Comparison of ENCODE assay signal across 29 mouse cellular contexts in genomic region chr2:67460857-67461256, GRCm38 (mm10). TPM values are rescaled to one million over a fixed set of nuclear protein-coding genes. Genes with fewer than 3 reads are reported as not detected.
DNase-seq lines count a peak whose midpoint lies in the region; ATAC-seq and TF ChIP-seq lines count a peak whose summit lies in the region.
"Had no signal": no experiment of that assay in that cellular context is flagged by ENCODE, and none has a peak within 500 bp of the region (broad histone marks: within the 10 kb centered on the region; RNA-seq: fewer than 3 reads in every experiment).

No protein-coding gene starts in this region.

- H3K27ac ChIP-seq in liver, embryonic 11.5 days (ENCODE audit: low read depth, low read length): no peak overlapping the region
- no peak overlapping the region for H3K27ac ChIP-seq in liver, embryonic 12.5 days
- H3K27ac ChIP-seq in MEL (ENCODE audit: control insufficient read depth, low read depth, low read length): no peak overlapping the region

- TF ChIP-seq RAD21 in MEL (IDR thresholded peaks at IDR 0.05; ENCODE audit: low read depth, low read length): no peak

- H3K36me3 ChIP-seq in liver, embryonic 11.5 days (ENCODE audit: control insufficient read depth, insufficient read depth, low read length): no peaks in the 10 kb centered on the region
- no peaks in the 10 kb centered on the region for H3K36me3 ChIP-seq in liver, embryonic 12.5 days
- H3K36me3 ChIP-seq in MEL (ENCODE audit: control insufficient read depth in 1 of 2, insufficient read depth in 2 of 2, low read length in 2 of 2): no peaks in the 10 kb centered on the region
- H3K36me3 ChIP-seq: G1E had no signal

- no peak overlapping the region for H3K4me2 ChIP-seq in liver, embryonic 11.5 days
- H3K4me2 ChIP-seq in liver, embryonic 12.5 days: no peak overlapping the region

- DNase-seq in liver, embryonic 11.5 days (ENCODE audit: low spot score): no peak
- peak; percentile 5 for DNase-seq in MEL (ENCODE audit: low read depth, low spot score)
- DNase-seq in MEL-GATA-1-ER (ENCODE audit: extremely low read depth, low read depth): peak; percentile 48
- peak; percentile 14 for DNase-seq in brain, embryonic 14.5 days (ENCODE audit: low read depth)
- DNase-seq in retina, postnatal 1 day: no peak
- DNase-seq in lung, postnatal 25 days (ENCODE audit: low spot score): no peak
- DNase-seq in heart, postnatal 25 days (ENCODE audit: low spot score): no peak
- DNase-seq: adrenal gland, adult 2 months; adrenal gland, adult 8-10 months; adrenal gland, postnatal 10 days; adrenal gland, postnatal 14 days; adrenal gland, postnatal 25 days; adrenal gland, postnatal 36 days; B cell, adult 2 months; cerebellum, adult 11 months; cerebellum, adult 11-12 months; cerebellum, adult 18-20 months; cerebellum, adult 2 months; cerebellum, adult 8-10 months had no signal

- H3K4me1 ChIP-seq in liver, embryonic 11.5 days (replicated peaks; ENCODE audit: control insufficient read depth, insufficient read depth, low read length): no peaks in the 10 kb centered on the region
- H3K4me1 ChIP-seq in liver, embryonic 12.5 days: no peaks in the 10 kb centered on the region
- no peaks in the 10 kb centered on the region for H3K4me1 ChIP-seq in MEL (ENCODE audit: control insufficient read depth in 1 of 2, insufficient read depth in 2 of 2, low read length in 2 of 2)

- no peaks in the 10 kb centered on the region for H3K27me3 ChIP-seq in liver, embryonic 11.5 days (replicated peaks; ENCODE audit: control insufficient read depth, insufficient read depth, low read length)
- H3K27me3 ChIP-seq in liver, embryonic 12.5 days (replicated peaks): no peaks in the 10 kb centered on the region
- H3K27me3 ChIP-seq in MEL (ENCODE audit: control insufficient read depth in 1 of 2, insufficient read depth in 2 of 2, low read length in 2 of 2): no peaks in the 10 kb centered on the region
- H3K27me3 ChIP-seq: CH12.LX had no signal

- intact Hi-C loops in heart, postnatal 25 days (cut with DNase I): no loop called here

- H3K4me3 ChIP-seq in liver, embryonic 11.5 days (ENCODE audit: low read depth, low read length): no peak overlapping the region
- no peak overlapping the region for H3K4me3 ChIP-seq in liver, embryonic 12.5 days
- H3K4me3 ChIP-seq in MEL (ENCODE audit: control insufficient read depth in 1 of 2, insufficient read depth in 1 of 2, low read depth in 2 of 2, low read length in 2 of 2): no peak overlapping the region

- no peaks in the 10 kb centered on the region for H3K9me3 ChIP-seq in liver, embryonic 11.5 days (ENCODE audit: control insufficient read depth, low read length)
- H3K9me3 ChIP-seq in liver, embryonic 12.5 days (replicated peaks): no peaks in the 10 kb centered on the region
- H3K9me3 ChIP-seq in MEL (replicated peaks; ENCODE audit: insufficient read depth, low read length): no peaks in the 10 kb centered on the region

- WGBS in liver, embryonic 11.5 days: 57% methylated on average over 3 of the region's 3 CpGs
- 46% methylated on average over 3 of the region's 3 CpGs for WGBS in liver, embryonic 12.5 days (ENCODE audit: insufficient replicate concordance)

- ATAC-seq in liver, embryonic 11.5 days (replicated peaks; ENCODE audit: low FRiP score): 0 out of 2 replicates have a peak, but pooled peaks have one; percentile 57
- ATAC-seq in liver, embryonic 12.5 days: no peak
- ATAC-seq: activated CD4-positive, CD25-positive, alpha-beta regulatory T cell, adult 4 months; CD4-positive, CD25-positive, alpha-beta regulatory T cell, adult 4 months; Patski had no signal

- peak in 1 of 2 experiments; percentile 21; a peak in 2 of 4 replicates for TF ChIP-seq EP300 in MEL (IDR thresholded peaks at IDR 0.05; ENCODE audit: low read depth in 1 of 2, low read length in 2 of 2)

- no peak for TF ChIP-seq CTCF in MEL (IDR thresholded peaks at IDR 0.05 in 2 of 3, conservative IDR thresholded peaks at IDR 0.05 in 1 of 3; ENCODE audit: control insufficient read depth in 1 of 3, insufficient read depth in 1 of 3, low read depth in 2 of 3, low read length in 3 of 3, poor library complexity in 1 of 3, severe bottlenecking in 1 of 3)
- no peak for TF ChIP-seq CTCF in brain, embryonic 14.5 days (IDR thresholded peaks at IDR 0.05; ENCODE audit: borderline replicate concordance, extremely low read depth, insufficient read depth, insufficient read length)

- no peak for TF ChIP-seq POLR2A in MEL (IDR thresholded peaks at IDR 0.05; ENCODE audit: control insufficient read depth in 1 of 2, insufficient read depth in 1 of 2, low read depth in 1 of 2, low read length in 2 of 2, poor library complexity in 1 of 2)
- no peak for TF ChIP-seq POLR2A in brain, embryonic 14.5 days (IDR thresholded peaks at IDR 0.05; ENCODE audit: borderline replicate concordance, extremely low read depth, insufficient read depth, insufficient read length, poor library complexity, severe bottlenecking)

- H3K79me2 ChIP-seq in MEL (ENCODE audit: control insufficient read depth, insufficient read depth, low read length, poor library complexity): no peaks in the 10 kb centered on the region

- no peak overlapping the region for H3K9ac ChIP-seq in liver, embryonic 11.5 days (ENCODE audit: low read depth, low read length)
- H3K9ac ChIP-seq in liver, embryonic 12.5 days: no peak overlapping the region
- no peak overlapping the region for H3K9ac ChIP-seq in MEL (ENCODE audit: control insufficient read depth, low read depth, low read length, poor library complexity, severe bottlenecking)

TF ChIP-seq in MEL, 35 proteins besides CTCF, POLR2A, EP300 and RAD21:
- no peak for TF ChIP-seq NRF1 (IDR thresholded peaks at IDR 0.05; ENCODE audit: insufficient read depth, low read depth, low read length, poor library complexity, severe bottlenecking)
- no peak for TF ChIP-seq POLR2AphosphoS5 (IDR thresholded peaks at IDR 0.05; ENCODE audit: borderline replicate concordance, low read depth, low read length)
- no peak for TF ChIP-seq GABPA (IDR thresholded peaks at IDR 0.05; ENCODE audit: low read depth, low read length)
- no peak for TF ChIP-seq KAT2A (conservative IDR thresholded peaks at IDR 0.05; ENCODE audit: low read depth, low read length)
- TF ChIP-seq RCOR1 (IDR thresholded peaks at IDR 0.05; ENCODE audit: low read depth, low read length): no peak
- TF ChIP-seq MAX (IDR thresholded peaks at IDR 0.05; ENCODE audit: low read length): no peak
- TF ChIP-seq ZMIZ1 (IDR thresholded peaks at IDR 0.05; ENCODE audit: low read depth, low read length): no peak
- TF ChIP-seq MAZ (IDR thresholded peaks at IDR 0.05; ENCODE audit: low read depth, low read length): no peak
- TF ChIP-seq TCF12 (IDR thresholded peaks at IDR 0.05; ENCODE audit: low read depth, low read length): peak; percentile 79

RNA-seq across cellular contexts. Expression of gene Xirp2, which starts 15.1 kb away (rescaled TPM):
- polyA plus RNA-seq in liver, embryonic 11.5 days (2014; fragmentation: Nextera tagmentation; extraction: Ambion mirVana): 0.01 TPM in 1 of 2 replicates, not detected in the other
- polyA plus RNA-seq in liver, embryonic 12.5 days (2016; fragmentation: Nextera tagmentation; extraction: Ambion mirVana): not detected in 2 replicates
- total RNA-seq in MEL (2012; rRNA removed): not detected in 2 replicates
- not detected for polyA plus RNA-seq in MEL (2012; ENCODE audit: insufficient read depth in 1 of 2, insufficient read length in 2 of 2, low read depth in 1 of 2, low replicate concordance in 2 of 2, missing spikeins in 1 of 2)
- polyA plus RNA-seq in brain, embryonic 14.5 days (2012; rRNA removed): not detected in 2 replicates
- 100 to 1,000 TPM; 246 TPM for total RNA-seq in heart, postnatal 25 days (2021)
- total RNA-seq: adrenal gland, adult 2 months; adrenal gland, adult 8-10 months; adrenal gland, postnatal 14 days; adrenal gland, postnatal 25 days; CH12.LX had no signal
- polyA plus RNA-seq: activated CD4-positive, CD25-positive, alpha-beta regulatory T cell, adult 4 months; adrenal gland, adult 2 months; C2C12; CD4-positive, CD25-positive, alpha-beta regulatory T cell, adult 4 months; cerebellum, adult 2 months; G1E; Patski had no signal

RNA-seq across cellular contexts. Expression of gene Gm26727, which starts 27.9 kb away (rescaled TPM):
- not detected in 2 replicates for polyA plus RNA-seq in liver, embryonic 11.5 days (2014; fragmentation: Nextera tagmentation; extraction: Ambion mirVana)
- polyA plus RNA-seq in liver, embryonic 12.5 days (2016; fragmentation: Nextera tagmentation; extraction: Ambion mirVana): not detected in 2 replicates
- total RNA-seq in MEL (2012; rRNA removed): not detected in 2 replicates
- not detected for polyA plus RNA-seq in MEL (2012; ENCODE audit: insufficient read depth in 1 of 2, insufficient read length in 2 of 2, low read depth in 1 of 2, low replicate concordance in 2 of 2, missing spikeins in 1 of 2)
- not detected in 2 replicates for polyA plus RNA-seq in brain, embryonic 14.5 days (2012; rRNA removed)
- not detected for total RNA-seq in heart, postnatal 25 days (2021)
- total RNA-seq: adrenal gland, adult 18-20 months; adrenal gland, adult 2 months; adrenal gland, adult 8-10 months; adrenal gland, postnatal 10 days; adrenal gland, postnatal 14 days; adrenal gland, postnatal 25 days; adrenal gland, postnatal 36 days; adrenal gland, postnatal 4 days; CH12.LX; ES-E14; G1E had no signal
- polyA plus RNA-seq: activated CD4-positive, CD25-positive, alpha-beta regulatory T cell, adult 4 months; adrenal gland, adult 2 months; C2C12; CD4-positive, CD25-positive, alpha-beta regulatory T cell, adult 4 months; cerebellum, adult 2 months; G1E; Patski had no signal

RNA-seq across cellular contexts. Expression of gene Gm21830, which starts 47.3 kb away (rescaled TPM):
- not detected in 2 replicates for polyA plus RNA-seq in liver, embryonic 11.5 days (2014; fragmentation: Nextera tagmentation; extraction: Ambion mirVana)
- polyA plus RNA-seq in liver, embryonic 12.5 days (2016; fragmentation: Nextera tagmentation; extraction: Ambion mirVana): not detected in 2 replicates
- not detected in 2 replicates for total RNA-seq in MEL (2012; rRNA removed)
- not detected for polyA plus RNA-seq in MEL (2012; ENCODE audit: insufficient read depth in 1 of 2, insufficient read length in 2 of 2, low read depth in 1 of 2, low replicate concordance in 2 of 2, missing spikeins in 1 of 2)
- not detected in 2 replicates for polyA plus RNA-seq in brain, embryonic 14.5 days (2012; rRNA removed)
- total RNA-seq in heart, postnatal 25 days (2021): not detected
- total RNA-seq: adrenal gland, adult 18-20 months; adrenal gland, adult 2 months; adrenal gland, adult 8-10 months; adrenal gland, postnatal 10 days; adrenal gland, postnatal 14 days; adrenal gland, postnatal 25 days; adrenal gland, postnatal 36 days; adrenal gland, postnatal 4 days; CH12.LX; ES-E14; G1E had no signal
- polyA plus RNA-seq: activated CD4-positive, CD25-positive, alpha-beta regulatory T cell, adult 4 months; adrenal gland, adult 2 months; C2C12; CD4-positive, CD25-positive, alpha-beta regulatory T cell, adult 4 months; cerebellum, adult 2 months; G1E; Patski had no signal

Comparison
In these comparisons a context has a peak if more than half of its experiments do, and no peak if none do; other contexts are left out.
1. DNase-seq: peak in MEL (single experiment), MEL-GATA-1-ER (single experiment) and brain, embryonic 14.5 days (single experiment); none in liver, embryonic 11.5 days (single experiment), retina, postnatal 1 day (single experiment), lung, postnatal 25 days (single experiment) and heart, postnatal 25 days (single experiment).